Mouse (Mus musculus): ENCODE measurements around the gene H2-Eb1. TPM values are rescaled to one million over a fixed set of nuclear protein-coding genes. Genes with fewer than 3 reads are reported as not detected.

H2-Eb1 gene
- polyA plus RNA-seq, 1 experiment from 2014 or later = 0.63 TPM

DNA sequence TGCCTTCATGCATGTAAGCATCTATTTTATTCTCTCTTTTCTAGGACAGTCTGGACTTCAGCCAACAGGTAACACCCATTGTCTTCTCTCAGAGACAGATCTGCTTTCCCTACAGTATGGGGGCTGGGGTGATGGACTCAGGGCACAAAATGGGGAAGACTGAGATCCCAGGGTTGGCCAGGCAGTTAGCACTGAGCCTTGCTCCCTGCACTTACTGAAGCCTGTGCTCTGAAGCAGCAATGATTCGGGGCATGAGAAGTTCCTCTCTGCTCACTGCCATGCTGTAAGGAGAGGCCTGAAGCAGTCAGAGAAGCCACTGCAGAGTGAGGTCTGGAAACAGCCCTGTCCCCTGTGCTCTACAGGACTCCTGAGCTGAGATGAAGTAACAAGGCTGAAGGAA is 9.8 kb downstream of the H2-Eb1 start:
- H3K4me2 ChIP-seq = no peak overlapping the region
- no peaks in the 10 kb centered on the region for H3K9me3 ChIP-seq (ENCODE audit: control insufficient read depth, low read length)
- no peak overlapping the region for H3K27ac ChIP-seq (ENCODE audit: low read depth, low read length)
- no peaks in the 10 kb centered on the region for H3K27me3 ChIP-seq (replicated peaks; ENCODE audit: control insufficient read depth, insufficient read depth, low read length)
- no peaks in the 10 kb centered on the region for H3K36me3 ChIP-seq (ENCODE audit: control insufficient read depth, insufficient read depth, low read length)
- WGBS = 64% methylated on average over 1 of the region's 1 CpGs
- no peaks in the 10 kb centered on the region for H3K4me1 ChIP-seq (replicated peaks; ENCODE audit: control insufficient read depth, insufficient read depth, low read length)
- no peak overlapping the region for H3K9ac ChIP-seq (ENCODE audit: low read depth, low read length)
- no peak for DNase-seq (ENCODE audit: low spot score)
- no peak overlapping the region for H3K4me3 ChIP-seq (ENCODE audit: low read depth, low read length)
- no peak for ATAC-seq (replicated peaks; ENCODE audit: low FRiP score)

DNA sequence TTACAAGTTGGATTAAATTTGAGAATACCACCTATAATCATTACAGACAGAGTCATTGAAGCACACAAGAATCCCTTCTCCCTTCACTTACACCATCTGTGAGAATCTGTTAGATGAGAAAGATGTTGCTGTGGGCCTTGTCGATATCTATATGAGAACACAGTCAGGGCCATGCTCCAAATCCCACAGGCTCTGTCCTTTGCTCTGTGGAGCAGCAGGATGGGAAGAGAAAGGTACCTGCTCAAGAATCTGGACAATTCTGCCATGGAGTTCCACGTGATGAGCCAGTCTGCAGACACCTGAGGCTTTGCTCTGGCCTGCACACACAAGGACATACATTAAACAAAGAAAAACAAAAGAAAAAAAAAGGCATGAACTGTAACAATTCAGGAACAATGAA is 11.0 kb downstream of the H2-Eb1 start:
- no peak overlapping the region for H3K4me3 ChIP-seq (ENCODE audit: low read depth, low read length)
- H3K27ac ChIP-seq (ENCODE audit: low read depth, low read length) = no peak overlapping the region
- WGBS = 65% methylated on average over 2 of the region's 2 CpGs
- H3K27me3 ChIP-seq (replicated peaks; ENCODE audit: control insufficient read depth, insufficient read depth, low read length) = no peaks in the 10 kb centered on the region
- H3K4me1 ChIP-seq (replicated peaks; ENCODE audit: control insufficient read depth, insufficient read depth, low read length) = no peaks in the 10 kb centered on the region
- no peaks in the 10 kb centered on the region for H3K36me3 ChIP-seq (ENCODE audit: control insufficient read depth, insufficient read depth, low read length)
- ATAC-seq (replicated peaks; ENCODE audit: low FRiP score) (no peak), DNase-seq (ENCODE audit: low spot score) (no peak)
- H3K9me3 ChIP-seq (ENCODE audit: control insufficient read depth, low read length) = no peaks in the 10 kb centered on the region
- H3K9ac ChIP-seq (ENCODE audit: low read depth, low read length) = no peak overlapping the region
- H3K4me2 ChIP-seq = no peak overlapping the region

DNA sequence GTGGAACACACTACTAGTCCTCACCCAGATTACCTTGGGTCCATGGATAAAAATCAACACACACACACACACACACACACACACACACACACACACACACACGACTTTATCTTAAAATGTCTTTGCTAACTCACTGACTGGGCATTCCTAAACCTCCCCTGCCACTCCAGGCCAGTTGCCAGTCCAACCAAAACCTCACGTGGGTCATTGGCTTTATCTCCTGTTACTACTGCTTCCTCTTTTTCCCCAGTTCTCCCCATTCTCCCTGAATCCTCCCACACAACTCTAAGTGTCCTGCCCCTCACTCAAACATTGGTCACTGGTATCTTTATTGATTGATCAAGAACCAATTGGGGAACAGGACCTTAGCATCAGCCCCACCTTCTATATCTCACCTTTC is 11.6 kb downstream of the H2-Eb1 start:
- DNase-seq (ENCODE audit: low spot score) (no peak), ATAC-seq (replicated peaks; ENCODE audit: low FRiP score) (no peak)
- Histone ChIP-seq H3K4me2 (no peak overlapping the region), H3K36me3 (ENCODE audit: control insufficient read depth, insufficient read depth, low read length) (no peaks in the 10 kb centered on the region), H3K27ac (ENCODE audit: low read depth, low read length) (no peak overlapping the region), H3K9me3 (ENCODE audit: control insufficient read depth, low read length) (no peaks in the 10 kb centered on the region), H3K4me3 (ENCODE audit: low read depth, low read length) (no peak overlapping the region), H3K27me3 (replicated peaks; ENCODE audit: control insufficient read depth, insufficient read depth, low read length) (no peaks in the 10 kb centered on the region), H3K4me1 (replicated peaks; ENCODE audit: control insufficient read depth, insufficient read depth, low read length) (no peaks in the 10 kb centered on the region), H3K9ac (ENCODE audit: low read depth, low read length) (no peak overlapping the region)
- 26% methylated on average over 2 of the region's 2 CpGs for WGBS

DNA sequence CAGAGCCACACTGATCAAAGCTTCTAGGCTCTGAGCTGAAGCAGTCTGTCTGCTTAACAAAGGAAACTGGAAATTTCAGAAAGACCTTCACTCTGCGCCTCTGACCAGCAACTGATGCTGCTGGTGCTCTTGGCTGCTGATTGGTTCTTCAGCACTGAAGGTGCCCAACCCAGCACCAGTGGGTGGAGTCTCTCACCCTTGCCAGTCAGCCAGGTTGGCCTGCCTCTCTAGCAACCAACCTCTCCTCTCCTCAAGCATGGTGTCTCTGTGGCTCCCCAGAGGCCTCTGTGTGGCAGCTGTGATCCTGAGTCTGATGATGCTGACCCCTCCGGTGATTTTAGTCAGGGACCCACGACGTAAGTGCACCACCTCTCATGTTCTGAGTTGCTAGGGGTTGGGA is 19.8 kb downstream of the H2-Eb1 start, which contains the start of gene H2-Eb2:
Gene H2-Eb2 (plus strand): TSS at position 230 of the 400 bp plus-strand sequence.
- Histone ChIP-seq H3K4me2 (no peak within 1 kb of the TSS), H3K9ac (ENCODE audit: low read depth, low read length) (no peak within 1 kb of the TSS), H3K27ac (ENCODE audit: low read depth, low read length) (no peak within 1 kb of the TSS), H3K36me3 (ENCODE audit: control insufficient read depth, insufficient read depth, low read length) (no peaks in the 10 kb centered on the region), H3K9me3 (ENCODE audit: control insufficient read depth, low read length) (no peaks in the 10 kb centered on the region), H3K27me3 (replicated peaks; ENCODE audit: control insufficient read depth, insufficient read depth, low read length) (no peaks in the 10 kb centered on the region; the same call in 1 of the 2 replicates), H3K4me1 (replicated peaks; ENCODE audit: control insufficient read depth, insufficient read depth, low read length) (no peaks in the 10 kb centered on the region), H3K4me3 (ENCODE audit: low read depth, low read length) (no peak within 1 kb of the TSS)
- DNase-seq (ENCODE audit: low spot score) (no peak), ATAC-seq (replicated peaks; ENCODE audit: low FRiP score) (no peak)
- WGBS = 56% methylated on average over 4 of the region's 4 CpGs

DNA sequence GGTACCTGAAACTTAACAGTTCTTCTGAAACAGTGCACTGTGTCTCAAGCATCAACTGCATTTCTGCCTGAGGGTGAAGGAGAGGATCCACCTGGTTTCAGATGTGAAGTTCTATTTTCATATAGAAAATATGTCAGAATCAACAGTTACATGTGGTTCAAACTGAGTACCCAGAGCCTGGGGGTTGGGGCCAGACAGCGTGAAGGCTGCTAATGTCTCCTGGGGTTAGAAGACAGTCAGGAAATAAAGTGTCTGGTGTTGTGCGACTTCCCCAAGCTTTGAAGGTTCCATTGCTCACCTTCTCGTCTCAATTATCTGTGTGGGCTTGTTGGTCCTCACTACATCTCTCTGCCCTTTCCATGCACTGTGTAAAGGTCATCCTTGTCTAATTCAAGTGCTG is 20.7 kb downstream of the H2-Eb1 start:
- 72% methylated on average over 3 of the region's 3 CpGs for WGBS
- ATAC-seq (replicated peaks; ENCODE audit: low FRiP score) (no peak), DNase-seq (ENCODE audit: low spot score) (no peak)
- no peaks in the 10 kb centered on the region for H3K9me3 ChIP-seq (ENCODE audit: control insufficient read depth, low read length)
- no peak overlapping the region for H3K9ac ChIP-seq (ENCODE audit: low read depth, low read length)
- H3K27ac ChIP-seq (ENCODE audit: low read depth, low read length) = no peak overlapping the region
- H3K4me1 ChIP-seq (replicated peaks; ENCODE audit: control insufficient read depth, insufficient read depth, low read length) = no peaks in the 10 kb centered on the region
- H3K36me3 ChIP-seq (ENCODE audit: control insufficient read depth, insufficient read depth, low read length) = no peaks in the 10 kb centered on the region
- no peak overlapping the region for H3K4me3 ChIP-seq (ENCODE audit: low read depth, low read length)
- no peak overlapping the region for H3K4me2 ChIP-seq
- no peaks in the 10 kb centered on the region; the same call in 1 of the 2 replicates for H3K27me3 ChIP-seq (replicated peaks; ENCODE audit: control insufficient read depth, insufficient read depth, low read length)

DNA sequence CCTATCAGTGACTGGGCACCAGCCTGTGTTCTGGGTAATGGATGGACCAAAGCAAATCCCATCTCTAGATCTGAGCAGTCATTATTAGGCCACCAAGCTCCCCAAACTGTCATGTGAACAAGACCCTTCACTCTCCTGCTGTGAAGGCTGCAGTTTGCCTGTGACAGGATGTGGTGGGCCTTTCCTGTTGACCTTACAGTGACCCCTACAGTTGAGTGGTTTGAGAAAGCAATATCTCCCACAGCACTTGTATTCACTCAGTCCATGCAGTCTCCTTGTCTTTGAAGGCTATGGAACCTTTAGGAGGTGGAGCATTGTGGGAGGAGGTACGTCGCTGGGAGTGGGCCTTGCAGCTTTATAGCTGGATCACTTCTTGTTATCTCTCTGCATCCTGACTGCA is 24.1 kb downstream of the H2-Eb1 start:
- Histone ChIP-seq H3K4me1 (replicated peaks; ENCODE audit: control insufficient read depth, insufficient read depth, low read length) (no peaks in the 10 kb centered on the region), H3K9ac (ENCODE audit: low read depth, low read length) (no peak overlapping the region), H3K36me3 (ENCODE audit: control insufficient read depth, insufficient read depth, low read length) (no peaks in the 10 kb centered on the region), H3K27me3 (replicated peaks; ENCODE audit: control insufficient read depth, insufficient read depth, low read length) (no peaks in the 10 kb centered on the region; the same call in 1 of the 2 replicates), H3K4me3 (ENCODE audit: low read depth, low read length) (no peak overlapping the region), H3K9me3 (ENCODE audit: control insufficient read depth, low read length) (no peaks in the 10 kb centered on the region), H3K4me2 (no peak overlapping the region), H3K27ac (ENCODE audit: low read depth, low read length) (no peak overlapping the region)
- WGBS = 47% methylated on average over 2 of the region's 2 CpGs
- ATAC-seq (replicated peaks; ENCODE audit: low FRiP score) = no peak
- no peak for DNase-seq (ENCODE audit: low spot score)

DNA sequence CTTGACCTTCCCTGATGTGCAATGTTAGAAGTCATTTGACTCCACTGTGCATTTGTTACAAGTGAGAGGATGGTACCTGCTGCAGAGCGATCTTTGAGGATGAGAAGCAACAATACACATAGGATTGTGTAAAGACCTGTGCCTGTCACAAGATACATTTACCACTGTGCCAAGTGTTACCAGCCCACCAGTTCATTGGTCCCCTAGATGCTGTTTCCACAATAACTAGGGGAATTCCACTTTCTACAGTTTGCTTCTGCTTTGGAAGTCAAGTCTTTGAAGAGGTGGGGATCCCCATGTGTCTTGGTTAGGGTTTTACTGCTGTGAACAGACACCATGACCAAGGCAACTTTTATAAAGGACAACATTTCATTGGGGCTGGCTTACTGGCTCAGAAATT is 25.5 kb downstream of the H2-Eb1 start:
- no peak overlapping the region for H3K4me2 ChIP-seq
- WGBS = 83% methylated on average over 1 of the region's 1 CpGs

DNA sequence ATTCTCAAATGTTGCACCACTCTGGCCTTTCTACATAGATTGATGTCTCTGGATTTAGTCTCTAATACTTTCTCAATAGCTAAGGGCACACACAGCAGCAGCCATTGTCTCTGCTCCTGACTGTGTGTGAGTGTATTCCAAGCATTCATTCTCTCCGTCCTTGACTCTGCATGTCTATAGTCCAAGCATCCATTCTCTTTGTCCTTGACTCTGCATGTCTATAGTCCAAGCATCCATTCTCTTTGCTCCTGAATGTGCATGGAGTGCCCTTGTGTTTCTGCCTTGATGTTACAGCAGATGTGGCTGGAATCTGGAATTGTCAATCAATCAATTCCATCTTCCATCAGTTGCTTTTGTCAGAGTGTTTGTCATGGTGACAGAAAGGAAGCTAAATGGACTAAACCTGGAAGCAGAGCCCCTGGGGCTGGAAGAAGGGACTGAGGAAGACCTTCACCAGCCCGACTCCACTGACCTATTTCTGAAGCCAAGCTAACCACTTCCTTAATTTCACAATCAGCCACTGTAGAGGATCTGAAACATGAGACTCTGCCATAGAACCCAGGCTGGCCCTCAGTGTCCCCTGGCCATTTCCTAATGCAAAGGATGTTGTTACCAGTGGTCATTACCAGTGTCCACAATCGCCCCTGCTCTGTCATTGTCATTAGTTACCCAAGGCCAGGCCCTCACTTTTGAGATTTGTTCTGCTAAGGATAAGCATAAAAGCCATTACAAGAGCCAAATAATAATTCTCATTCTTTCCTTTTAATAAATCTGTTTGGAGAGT is 35.1 kb downstream of the H2-Eb1 start:
- Histone ChIP-seq H3K9me3 (ENCODE audit: control insufficient read depth, low read length) (no peaks in the 10 kb centered on the region), H3K27me3 (replicated peaks; ENCODE audit: control insufficient read depth, insufficient read depth, low read length) (no peaks in the 10 kb centered on the region; the same call in 1 of the 2 replicates), H3K4me3 (ENCODE audit: low read depth, low read length) (no peak overlapping the region), H3K4me2 (no peak overlapping the region), H3K9ac (ENCODE audit: low read depth, low read length) (no peak overlapping the region), H3K4me1 (replicated peaks; ENCODE audit: control insufficient read depth, insufficient read depth, low read length) (no peaks in the 10 kb centered on the region), H3K36me3 (ENCODE audit: control insufficient read depth, insufficient read depth, low read length) (no peaks in the 10 kb centered on the region), H3K27ac (ENCODE audit: low read depth, low read length) (no peak overlapping the region)
- no peak for DNase-seq (ENCODE audit: low spot score)
- 37% methylated on average over 3 of the region's 3 CpGs for WGBS
- ATAC-seq (replicated peaks; ENCODE audit: low FRiP score) = no peak

More for the DNA sequence above, 25.5 kb downstream of the H2-Eb1 start:
- no peaks in the 10 kb centered on the region for H3K4me1 ChIP-seq (replicated peaks; ENCODE audit: control insufficient read depth, insufficient read depth, low read length)
- H3K36me3 ChIP-seq (ENCODE audit: control insufficient read depth, insufficient read depth, low read length) = no peaks in the 10 kb centered on the region
- H3K9ac ChIP-seq (ENCODE audit: low read depth, low read length) = no peak overlapping the region
- DNase-seq (ENCODE audit: low spot score) (no peak), ATAC-seq (replicated peaks; ENCODE audit: low FRiP score) (no peak)
- no peak overlapping the region for H3K27ac ChIP-seq (ENCODE audit: low read depth, low read length)
- H3K9me3 ChIP-seq (ENCODE audit: control insufficient read depth, low read length) = no peaks in the 10 kb centered on the region
- H3K27me3 ChIP-seq (replicated peaks; ENCODE audit: control insufficient read depth, insufficient read depth, low read length) = no peaks in the 10 kb centered on the region
- H3K4me3 ChIP-seq (ENCODE audit: low read depth, low read length) = no peak overlapping the region

DNA sequence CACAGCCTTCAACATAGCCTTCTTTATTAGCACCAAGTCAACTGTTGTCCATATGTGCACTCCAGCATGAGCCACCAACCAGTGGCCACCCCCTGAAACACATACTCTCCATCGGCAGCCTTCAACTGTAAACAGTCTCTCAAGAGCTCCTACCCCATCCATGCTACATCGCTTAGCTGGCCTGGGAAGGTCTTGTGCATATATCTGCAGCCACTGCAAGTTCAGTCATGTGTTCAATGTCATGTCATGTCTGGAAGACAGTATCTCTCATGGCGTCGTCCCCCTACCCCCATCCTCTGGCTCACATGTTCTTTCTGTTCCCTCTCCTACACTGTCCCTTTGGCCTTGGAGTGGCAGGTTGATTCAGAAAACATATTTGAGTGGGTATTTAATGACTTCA is 39.2 kb downstream of the H2-Eb1 start:
- no peak overlapping the region for H3K4me3 ChIP-seq (ENCODE audit: low read depth, low read length)
- H3K9me3 ChIP-seq (ENCODE audit: control insufficient read depth, low read length) = no peaks in the 10 kb centered on the region
- no peak overlapping the region for H3K27ac ChIP-seq (ENCODE audit: low read depth, low read length)
- ATAC-seq (replicated peaks; ENCODE audit: low FRiP score) (no peak), DNase-seq (ENCODE audit: low spot score) (no peak)
- 81% methylated on average over 4 of the region's 4 CpGs for WGBS
- H3K36me3 ChIP-seq (ENCODE audit: control insufficient read depth, insufficient read depth, low read length) = no peaks in the 10 kb centered on the region
- H3K4me1 ChIP-seq (replicated peaks; ENCODE audit: control insufficient read depth, insufficient read depth, low read length) = no peaks in the 10 kb centered on the region
- no peak overlapping the region for H3K9ac ChIP-seq (ENCODE audit: low read depth, low read length)
- H3K27me3 ChIP-seq (replicated peaks; ENCODE audit: control insufficient read depth, insufficient read depth, low read length) = no peaks in the 10 kb centered on the region; the same call in 1 of the 2 replicates
- H3K4me2 ChIP-seq = no peak overlapping the region

All from liver, embryonic 11.5 days (tissue).